Mouse (Mus musculus): Measurements from ENCODE around the gene Arhgef28. TPM values are rescaled to one million over a fixed set of nuclear protein-coding genes. Genes with fewer than 3 reads are reported as not detected.

Arhgef28 gene
- polyA plus RNA-seq, 1 experiment from 2014 or later = 8.6 TPM

GRCm38 (mm10) chr13:97928135-97928497, 278.1 kb downstream of the Arhgef28 start:
- Histone ChIP-seq H3K4me1 (ENCODE audit: control insufficient read depth, insufficient read depth, low read length) (no peaks in the 10 kb centered on the region), H3K9me3 (replicated peaks; ENCODE audit: control insufficient read depth, low read length) (no peaks in the 10 kb centered on the region), H3K4me3 (ENCODE audit: low read depth, low read length) (no peak overlapping the region), H3K27me3 (ENCODE audit: control insufficient read depth, insufficient read depth, low read length) (no peaks in the 10 kb centered on the region), H3K9ac (replicated peaks; ENCODE audit: low read length) (no peak overlapping the region), H3K4me2 (ENCODE audit: low read depth, low read length) (no peak overlapping the region), H3K36me3 (replicated peaks; ENCODE audit: control insufficient read depth, insufficient read depth, low read depth, low read length) (no peaks in the 10 kb centered on the region), H3K27ac (replicated peaks; ENCODE audit: low read depth, low read length) (no peak overlapping the region)
- peak; percentile 24 for DNase-seq (ENCODE audit: low spot score)
- ATAC-seq (replicated peaks; ENCODE audit: insufficient number of reproducible peaks, low FRiP score, low TSS enrichment, low read depth) = no peak
- 25% methylated on average over 8 of the region's 8 CpGs for WGBS

GRCm38 (mm10) chr13:97927376-97928134, 278.7 kb downstream of the Arhgef28 start:
- H3K4me3 ChIP-seq (ENCODE audit: low read depth, low read length) = no peak overlapping the region
- no peak overlapping the region for H3K4me2 ChIP-seq (ENCODE audit: low read depth, low read length)
- 51% methylated on average over 14 of the region's 14 CpGs for WGBS
- no peaks in the 10 kb centered on the region for H3K9me3 ChIP-seq (replicated peaks; ENCODE audit: control insufficient read depth, low read length)
- no peak overlapping the region for H3K27ac ChIP-seq (replicated peaks; ENCODE audit: low read depth, low read length)
- DNase-seq (ENCODE audit: low spot score) (peak; percentile 34), ATAC-seq (replicated peaks; ENCODE audit: insufficient number of reproducible peaks, low FRiP score, low TSS enrichment, low read depth) (no peak)
- no peak overlapping the region for H3K9ac ChIP-seq (replicated peaks; ENCODE audit: low read length)
- H3K36me3 ChIP-seq (replicated peaks; ENCODE audit: control insufficient read depth, insufficient read depth, low read depth, low read length) = no peaks in the 10 kb centered on the region
- H3K27me3 ChIP-seq (ENCODE audit: control insufficient read depth, insufficient read depth, low read length) = no peaks in the 10 kb centered on the region
- H3K4me1 ChIP-seq (ENCODE audit: control insufficient read depth, insufficient read depth, low read length) = no peaks in the 10 kb centered on the region

GRCm38 (mm10) chr13:97926371-97926770, 279.9 kb downstream of the Arhgef28 start:
- no peaks in the 10 kb centered on the region for H3K36me3 ChIP-seq (replicated peaks; ENCODE audit: control insufficient read depth, insufficient read depth, low read depth, low read length)
- ATAC-seq (replicated peaks; ENCODE audit: insufficient number of reproducible peaks, low FRiP score, low TSS enrichment, low read depth) (no peak), DNase-seq (ENCODE audit: low spot score) (no peak)
- H3K27me3 ChIP-seq (ENCODE audit: control insufficient read depth, insufficient read depth, low read length) = no peaks in the 10 kb centered on the region
- no peak overlapping the region for H3K4me2 ChIP-seq (ENCODE audit: low read depth, low read length)
- WGBS = 85% methylated on average over 10 of the region's 10 CpGs
- no peak overlapping the region for H3K9ac ChIP-seq (replicated peaks; ENCODE audit: low read length)
- H3K4me1 ChIP-seq (ENCODE audit: control insufficient read depth, insufficient read depth, low read length) = no peaks in the 10 kb centered on the region
- H3K4me3 ChIP-seq (ENCODE audit: low read depth, low read length) = no peak overlapping the region
- no peaks in the 10 kb centered on the region for H3K9me3 ChIP-seq (replicated peaks; ENCODE audit: control insufficient read depth, low read length)
- H3K27ac ChIP-seq (replicated peaks; ENCODE audit: low read depth, low read length) = no peak overlapping the region

GRCm38 (mm10) chr13:97923009-97923408, 283.2 kb downstream of the Arhgef28 start:
- ATAC-seq (replicated peaks; ENCODE audit: insufficient number of reproducible peaks, low FRiP score, low TSS enrichment, low read depth) = no peak
- H3K9me3 ChIP-seq (replicated peaks; ENCODE audit: control insufficient read depth, low read length) = no peaks in the 10 kb centered on the region
- 91% methylated on average over 5 of the region's 5 CpGs for WGBS

GRCm38 (mm10) chr13:97919590-97919989, 286.6 kb downstream of the Arhgef28 start:
- no peaks in the 10 kb centered on the region for H3K9me3 ChIP-seq (replicated peaks; ENCODE audit: control insufficient read depth, low read length)
- no peaks in the 10 kb centered on the region for H3K36me3 ChIP-seq (replicated peaks; ENCODE audit: control insufficient read depth, insufficient read depth, low read depth, low read length)
- H3K9ac ChIP-seq (replicated peaks; ENCODE audit: low read length) = no peak overlapping the region
- H3K4me2 ChIP-seq (ENCODE audit: low read depth, low read length) = no peak overlapping the region
- H3K27ac ChIP-seq (replicated peaks; ENCODE audit: low read depth, low read length) = no peak overlapping the region
- H3K4me1 ChIP-seq (ENCODE audit: control insufficient read depth, insufficient read depth, low read length) = no peaks in the 10 kb centered on the region
- no peaks in the 10 kb centered on the region for H3K27me3 ChIP-seq (ENCODE audit: control insufficient read depth, insufficient read depth, low read length)
- WGBS = 30% methylated on average over 8 of the region's 8 CpGs
- DNase-seq (ENCODE audit: low spot score) (no peak), ATAC-seq (replicated peaks; ENCODE audit: insufficient number of reproducible peaks, low FRiP score, low TSS enrichment, low read depth) (no peak)
- no peak overlapping the region for H3K4me3 ChIP-seq (ENCODE audit: low read depth, low read length)

More at GRCm38 (mm10) chr13:97923009-97923408, 283.2 kb downstream of the Arhgef28 start:
- H3K27ac ChIP-seq (replicated peaks; ENCODE audit: low read depth, low read length) = no peak overlapping the region
- H3K4me1 ChIP-seq (ENCODE audit: control insufficient read depth, insufficient read depth, low read length) = no peaks in the 10 kb centered on the region
- DNase-seq (ENCODE audit: low spot score) = no peak
- H3K4me3 ChIP-seq (ENCODE audit: low read depth, low read length) = no peak overlapping the region
- no peak overlapping the region for H3K9ac ChIP-seq (replicated peaks; ENCODE audit: low read length)
- H3K36me3 ChIP-seq (replicated peaks; ENCODE audit: control insufficient read depth, insufficient read depth, low read depth, low read length) = no peaks in the 10 kb centered on the region
- no peaks in the 10 kb centered on the region for H3K27me3 ChIP-seq (ENCODE audit: control insufficient read depth, insufficient read depth, low read length)
- no peak overlapping the region for H3K4me2 ChIP-seq (ENCODE audit: low read depth, low read length)

- no peak for ATAC-seq (replicated peaks; ENCODE audit: insufficient number of reproducible peaks, low FRiP score, low TSS enrichment, low read depth)
Measured at GRCm38 (mm10) chr13:97918117-97918900, 287.9 kb downstream of the Arhgef28 start.

GRCm38 (mm10) chr13:97911013-97911412, 295.2 kb downstream of the Arhgef28 start:
- DNase-seq (ENCODE audit: low spot score) (peak; percentile 61), ATAC-seq (replicated peaks; ENCODE audit: insufficient number of reproducible peaks, low FRiP score, low TSS enrichment, low read depth) (no peak)
- Histone ChIP-seq H3K4me3 (ENCODE audit: low read depth, low read length) (no peak overlapping the region), H3K4me2 (ENCODE audit: low read depth, low read length) (no peak overlapping the region), H3K4me1 (ENCODE audit: control insufficient read depth, insufficient read depth, low read length) (no peaks in the 10 kb centered on the region), H3K36me3 (replicated peaks; ENCODE audit: control insufficient read depth, insufficient read depth, low read depth, low read length) (no peaks in the 10 kb centered on the region), H3K27ac (replicated peaks; ENCODE audit: low read depth, low read length) (no peak overlapping the region), H3K27me3 (ENCODE audit: control insufficient read depth, insufficient read depth, low read length) (no peaks in the 10 kb centered on the region), H3K9me3 (replicated peaks; ENCODE audit: control insufficient read depth, low read length) (no peaks in the 10 kb centered on the region), H3K9ac (replicated peaks; ENCODE audit: low read length) (no peak overlapping the region)
- WGBS = 13% methylated on average over 10 of the region's 10 CpGs

More at GRCm38 (mm10) chr13:97918117-97918900, 287.9 kb downstream of the Arhgef28 start:
- no peaks in the 10 kb centered on the region for H3K27me3 ChIP-seq (ENCODE audit: control insufficient read depth, insufficient read depth, low read length)
- DNase-seq (ENCODE audit: low spot score) = no peak
- WGBS = 82% methylated on average over 12 of the region's 12 CpGs
- H3K9me3 ChIP-seq (replicated peaks; ENCODE audit: control insufficient read depth, low read length) = no peaks in the 10 kb centered on the region
- H3K4me3 ChIP-seq (ENCODE audit: low read depth, low read length) = no peak overlapping the region
- no peaks in the 10 kb centered on the region for H3K36me3 ChIP-seq (replicated peaks; ENCODE audit: control insufficient read depth, insufficient read depth, low read depth, low read length)
- H3K27ac ChIP-seq (replicated peaks; ENCODE audit: low read depth, low read length) = no peak overlapping the region
- no peak overlapping the region for H3K9ac ChIP-seq (replicated peaks; ENCODE audit: low read length)
- H3K4me2 ChIP-seq (ENCODE audit: low read depth, low read length) = no peak overlapping the region
- no peaks in the 10 kb centered on the region for H3K4me1 ChIP-seq (ENCODE audit: control insufficient read depth, insufficient read depth, low read length)

- DNase-seq (ENCODE audit: low spot score) (no peak), ATAC-seq (replicated peaks; ENCODE audit: insufficient number of reproducible peaks, low FRiP score, low TSS enrichment, low read depth) (no peak)
- WGBS = 81% methylated on average over 8 of the region's 8 CpGs
- Histone ChIP-seq H3K9ac (replicated peaks; ENCODE audit: low read length) (no peak overlapping the region), H3K9me3 (replicated peaks; ENCODE audit: control insufficient read depth, low read length) (no peaks in the 10 kb centered on the region), H3K4me1 (ENCODE audit: control insufficient read depth, insufficient read depth, low read length) (no peaks in the 10 kb centered on the region; the same call in 1 of the 2 replicates), H3K36me3 (replicated peaks; ENCODE audit: control insufficient read depth, insufficient read depth, low read depth, low read length) (no peaks in the 10 kb centered on the region), H3K4me3 (ENCODE audit: low read depth, low read length) (no peak overlapping the region), H3K4me2 (ENCODE audit: low read depth, low read length) (no peak overlapping the region), H3K27ac (replicated peaks; ENCODE audit: low read depth, low read length) (no peak overlapping the region), H3K27me3 (ENCODE audit: control insufficient read depth, insufficient read depth, low read length) (no peaks in the 10 kb centered on the region)
Measured at GRCm38 (mm10) chr13:97902821-97903220, 303.4 kb downstream of the Arhgef28 start.

Measured in embryonic facial prominence, embryonic 11.5 days (tissue).